Mouse (Mus musculus): Measurements from ENCODE around the gene Scgb1b17.
"Not testable (repeated sequence)": the region's sequence is repeated elsewhere in the genome, so short reads cannot be mapped to it uniquely, and the experiment has no call there.

Scgb1b17 gene

DNA sequence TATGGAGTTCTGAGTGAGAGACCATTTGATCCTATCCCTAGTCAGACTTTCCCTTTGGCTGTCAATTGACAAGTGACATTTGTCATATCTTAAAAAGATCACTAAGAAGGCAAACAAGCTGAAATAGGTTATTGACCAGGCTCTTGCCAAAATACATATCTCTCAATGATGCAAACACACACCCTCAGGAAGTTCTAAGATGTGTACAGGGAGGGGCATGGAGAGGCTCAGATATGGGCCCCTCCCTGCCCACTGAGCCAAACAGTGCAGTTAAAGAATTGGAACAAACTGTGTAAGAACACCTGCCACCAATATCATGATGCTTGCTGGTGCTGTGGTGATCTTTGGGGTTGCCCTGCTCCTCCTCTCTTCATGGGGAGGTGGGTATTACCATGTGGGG lies at the start of gene Scgb1b17:
Gene Scgb1b17 (plus strand): TSS at position 301 of the 400 bp plus-strand sequence.
- DNase-seq = not testable (repeated sequence)

DNA sequence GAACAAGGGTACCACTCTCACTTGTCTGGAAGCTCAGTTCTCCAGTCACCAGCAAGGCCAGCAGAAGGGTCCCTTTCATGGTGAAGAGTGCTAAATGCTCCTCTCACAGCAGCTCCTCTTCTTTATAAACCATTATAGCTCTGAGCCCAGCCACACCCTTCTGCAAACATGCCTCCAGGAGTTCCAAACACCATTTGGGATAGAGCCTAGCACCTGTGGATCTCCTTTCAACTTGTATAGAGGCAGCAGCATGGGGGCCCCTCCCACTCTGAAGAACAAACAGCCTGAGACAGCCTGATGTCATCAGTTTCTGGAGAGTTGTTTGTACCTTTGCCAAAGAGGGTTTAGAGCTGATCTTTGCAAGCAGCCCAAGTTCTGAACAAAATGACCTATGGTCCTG lies 6.8 kb upstream of the Scgb1b17 start, which contains the start of gene Scgb2b17:
Gene Scgb2b17 (minus strand): TSS at position 101 of the 400 bp plus-strand sequence.
- not testable (repeated sequence) for DNase-seq
